In genomic region chr1:69093052-69093451, GRCm38 (mm10) we compare ENCODE assay signal across 22 mouse cellular contexts. TPM values are rescaled to one million over a fixed set of nuclear protein-coding genes. Genes with fewer than 3 reads are reported as not detected.
"Had no signal": no experiment of that assay in that cellular context is flagged by ENCODE, and none has a peak within 500 bp of the region (broad histone marks: within the 10 kb centered on the region; RNA-seq: fewer than 3 reads in every experiment).

No protein-coding gene starts in this region.

- H3K27me3 ChIP-seq: neural tube, embryonic 13.5 days; neural tube, embryonic 15.5 days; stomach, embryonic 15.5 days had no signal

- ATAC-seq: midbrain, embryonic 16.5 days had no signal

- DNase-seq: lung, adult 18-20 months; lung, embryonic 14.5 days; lung, postnatal 10 days; lung, postnatal 4 days; midbrain, embryonic 14.5 days; retina, postnatal 1 day; right cerebral cortex, adult 18-20 months; right cerebral cortex, postnatal 25 days; right cerebral cortex, postnatal 4 days; thymus, adult 2 months; thymus, postnatal 25 days; thymus, postnatal 4 days had no signal

- H3K4me2 ChIP-seq: lung, embryonic 14.5 days; midbrain, embryonic 12.5 days; neural tube, embryonic 13.5 days; neural tube, embryonic 15.5 days; stomach, embryonic 15.5 days had no signal

- H3K27ac ChIP-seq: midbrain, embryonic 10.5 days; midbrain, embryonic 12.5 days; neural tube, embryonic 13.5 days; neural tube, embryonic 15.5 days; stomach, embryonic 15.5 days; stomach, postnatal 0 days had no signal

- H3K36me3 ChIP-seq: midbrain, embryonic 10.5 days; midbrain, embryonic 12.5 days; neural tube, embryonic 13.5 days; neural tube, embryonic 15.5 days; stomach, embryonic 15.5 days had no signal

- H3K9ac ChIP-seq: lung, embryonic 14.5 days; midbrain, embryonic 12.5 days; neural tube, embryonic 13.5 days; neural tube, embryonic 15.5 days; stomach, embryonic 15.5 days had no signal

- H3K4me1 ChIP-seq: neural tube, embryonic 13.5 days; neural tube, embryonic 15.5 days; stomach, embryonic 15.5 days had no signal

- H3K9me3 ChIP-seq: midbrain, embryonic 10.5 days; midbrain, embryonic 12.5 days; neural tube, embryonic 13.5 days; neural tube, embryonic 15.5 days; stomach, embryonic 15.5 days had no signal

- H3K4me3 ChIP-seq: midbrain, embryonic 10.5 days; midbrain, embryonic 12.5 days; myocyte; neural tube, embryonic 13.5 days; neural tube, embryonic 15.5 days; stomach, embryonic 15.5 days had no signal

RNA-seq across cellular contexts. Expression of gene Erbb4, which starts 14.8 kb away (rescaled TPM):
- polyA plus RNA-seq: myocyte; small intestine, adult 2 months; spleen, adult 2 months; stomach, postnatal 0 days had no signal
